Mouse (Mus musculus): ENCODE results near the gene Synpo2. TPM values are rescaled to one million over a fixed set of nuclear protein-coding genes. Genes with fewer than 3 reads are reported as not detected.
"Not testable (repeated sequence)": the region's sequence is repeated elsewhere in the genome, so short reads cannot be mapped to it uniquely, and the experiment has no call there.

Synpo2 gene
- total RNA-seq, 2 experiments from 2014 or later: 9.0 to 9.9 TPM

DNA sequence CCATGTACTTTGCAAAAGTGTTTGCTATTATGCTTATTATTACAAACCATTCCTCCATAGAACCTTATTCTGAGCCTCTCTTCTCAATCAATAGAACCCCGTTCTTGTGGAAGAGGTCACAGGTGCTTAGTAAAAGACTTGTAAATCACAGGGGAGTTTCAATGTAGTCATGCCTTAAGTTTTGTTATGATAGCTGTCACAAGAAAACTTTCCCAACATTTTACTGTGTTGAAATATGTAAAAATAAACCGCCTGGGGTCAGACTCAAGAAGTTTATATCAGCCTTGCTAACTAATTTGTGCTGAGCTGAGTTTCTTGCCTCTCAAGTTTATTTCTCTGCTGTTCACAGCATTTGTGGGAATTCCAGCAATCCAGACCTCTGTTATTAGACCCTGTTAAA, 103.8 kb downstream of the Synpo2 start:
- DNase-seq (ENCODE audit: low spot score in 2 of 2): no peak

DNA sequence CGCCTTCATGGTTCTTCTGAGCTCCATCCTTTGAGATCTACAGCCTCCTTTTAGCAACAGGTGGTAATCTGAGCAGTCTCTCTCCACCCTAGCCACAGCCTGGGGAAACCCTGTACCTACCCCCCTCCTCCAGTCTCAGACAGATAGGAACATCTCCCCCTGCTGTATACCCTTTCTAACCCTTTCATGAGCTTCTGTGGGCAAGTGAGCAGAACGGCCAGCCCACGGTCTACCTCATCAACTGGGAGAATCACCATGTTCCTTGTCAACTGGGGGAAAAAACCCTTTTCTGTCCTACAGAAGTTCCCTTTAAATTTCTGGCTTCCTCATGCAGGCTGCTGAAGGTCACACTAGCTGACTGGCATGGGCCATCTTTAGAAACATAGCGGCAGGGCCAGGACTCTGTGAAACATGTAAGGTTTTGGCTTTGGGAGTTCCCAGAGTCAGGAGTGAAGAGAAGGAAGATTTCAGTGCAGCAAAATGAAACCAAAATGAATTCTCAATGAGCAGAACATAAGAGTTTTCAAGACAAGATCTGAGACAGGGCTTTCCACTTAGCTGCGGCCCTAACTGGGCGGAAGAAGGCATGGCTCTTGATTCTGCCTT, 104.7 kb downstream of the Synpo2 start:
- no peak for DNase-seq (ENCODE audit: low spot score in 2 of 2)

GRCm38 (mm10) chr3:123130314-123131150, 105.4 kb downstream of the Synpo2 start:
- no peak for DNase-seq (ENCODE audit: low spot score in 2 of 2)

DNA sequence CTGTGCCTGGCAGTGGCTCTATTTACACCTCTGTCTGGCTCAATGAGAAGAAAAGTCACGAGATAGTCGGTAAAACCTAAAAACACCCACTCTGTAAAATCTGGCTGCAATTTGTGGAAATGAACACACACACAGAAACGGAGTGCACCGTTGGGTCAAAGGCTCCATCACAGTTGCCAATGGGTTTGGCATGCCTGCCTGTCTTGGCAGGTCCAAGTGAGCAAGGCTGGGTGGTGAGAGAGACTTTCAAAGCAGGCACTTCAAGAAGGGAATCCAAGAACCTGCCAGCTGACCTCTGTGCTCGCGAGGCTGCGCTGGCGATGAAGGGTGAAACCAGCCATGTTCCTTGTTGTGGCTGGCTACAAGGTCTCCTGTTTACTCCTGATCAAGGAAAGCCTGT, 107.2 kb downstream of the Synpo2 start:
- no peak for DNase-seq (ENCODE audit: low spot score in 2 of 2)

GRCm38 (mm10) chr3:123128091-123128490, 107.9 kb downstream of the Synpo2 start:
- DNase-seq (ENCODE audit: low spot score in 2 of 2): no peak

DNA sequence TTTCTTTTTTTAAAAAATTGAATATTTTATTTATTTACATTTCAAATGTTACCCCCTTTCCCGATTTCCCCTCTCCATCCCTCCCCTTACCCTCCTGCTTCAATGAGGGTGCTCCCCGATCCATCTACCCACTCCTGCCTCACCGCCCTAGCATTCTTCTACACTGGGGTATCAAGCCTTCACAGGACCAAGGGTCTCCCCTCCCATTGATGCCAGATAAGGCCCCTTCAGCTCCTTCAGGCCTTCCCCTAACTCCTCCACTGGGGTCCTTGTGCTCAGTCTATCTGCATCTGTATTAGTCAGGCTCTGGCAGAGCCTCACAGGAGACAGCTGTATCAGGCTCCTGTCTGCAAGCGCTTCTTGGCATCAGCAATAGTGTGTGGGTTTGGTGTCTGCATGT, 109.2 kb downstream of the Synpo2 start:
- not testable (repeated sequence) for DNase-seq (ENCODE audit: low spot score in 2 of 2)

- DNase-seq (ENCODE audit: low spot score in 2 of 2): no peak
These were observed 112.1 kb downstream of the Synpo2 start for GRCm38 (mm10) chr3:123123817-123124216.

DNA sequence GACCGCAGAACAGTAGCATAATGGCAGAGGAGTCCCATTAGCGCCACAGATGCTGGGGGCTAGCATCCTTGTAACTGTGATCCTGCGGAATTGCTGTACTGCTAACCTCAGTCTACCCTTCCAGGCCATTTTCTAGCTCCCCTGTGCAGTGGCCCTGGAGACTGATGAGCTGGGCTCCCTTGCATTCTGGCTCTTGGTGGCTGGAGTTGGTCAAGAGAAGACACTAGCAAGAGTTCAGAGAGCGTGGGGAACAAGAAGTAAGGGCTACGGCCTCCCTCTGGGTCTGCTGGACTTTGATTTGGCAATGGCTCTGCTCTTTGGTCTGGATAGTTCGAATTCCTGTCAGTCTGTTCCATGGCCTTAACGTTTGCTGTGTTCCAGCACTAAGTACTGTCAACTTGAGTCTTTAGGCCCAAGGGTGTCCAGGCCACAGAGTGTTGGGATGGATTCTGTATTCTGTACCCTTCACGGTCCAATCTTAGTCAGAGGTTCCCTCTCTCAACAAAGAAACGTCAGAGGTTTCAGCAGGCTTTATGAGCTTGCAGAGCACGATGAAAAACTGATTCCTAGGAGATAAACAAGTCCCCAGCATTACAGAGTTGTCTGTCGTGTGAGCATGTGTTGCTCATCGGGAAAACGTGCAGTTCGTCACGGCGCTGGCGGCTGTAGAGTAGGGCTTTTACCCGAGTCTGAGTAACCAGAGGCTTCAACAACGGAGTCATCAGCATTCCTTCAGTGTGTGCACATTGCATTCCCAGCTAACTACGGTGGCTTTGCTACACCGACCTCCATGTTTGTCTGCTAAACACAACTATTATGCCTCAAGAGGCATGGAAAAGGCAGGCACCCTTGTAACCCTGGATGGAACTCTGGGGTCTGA, 113.6 kb downstream of the Synpo2 start:
- no peak for DNase-seq (ENCODE audit: low spot score in 2 of 2)

DNA sequence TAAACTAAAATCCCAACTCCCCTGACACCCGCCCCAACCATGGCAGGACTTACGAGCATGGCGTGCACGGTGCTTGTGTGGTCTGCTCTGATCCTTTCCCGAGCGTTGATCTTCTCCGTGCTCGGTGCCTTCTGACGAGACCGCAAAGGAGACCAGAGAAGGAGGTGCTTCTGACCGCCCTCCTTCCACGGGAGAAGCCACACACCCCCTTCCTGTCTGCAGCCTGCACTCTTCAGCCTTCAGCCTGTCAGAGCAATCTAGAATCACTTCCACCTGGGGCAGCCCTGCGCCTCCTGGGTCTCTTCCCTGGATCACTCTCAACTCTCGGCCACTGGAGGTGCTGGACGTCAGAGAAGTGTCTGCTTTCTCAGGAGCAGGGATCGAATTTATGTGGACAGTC, 119.0 kb downstream of the Synpo2 start:
- no peak for DNase-seq (ENCODE audit: low spot score in 2 of 2)

DNA sequence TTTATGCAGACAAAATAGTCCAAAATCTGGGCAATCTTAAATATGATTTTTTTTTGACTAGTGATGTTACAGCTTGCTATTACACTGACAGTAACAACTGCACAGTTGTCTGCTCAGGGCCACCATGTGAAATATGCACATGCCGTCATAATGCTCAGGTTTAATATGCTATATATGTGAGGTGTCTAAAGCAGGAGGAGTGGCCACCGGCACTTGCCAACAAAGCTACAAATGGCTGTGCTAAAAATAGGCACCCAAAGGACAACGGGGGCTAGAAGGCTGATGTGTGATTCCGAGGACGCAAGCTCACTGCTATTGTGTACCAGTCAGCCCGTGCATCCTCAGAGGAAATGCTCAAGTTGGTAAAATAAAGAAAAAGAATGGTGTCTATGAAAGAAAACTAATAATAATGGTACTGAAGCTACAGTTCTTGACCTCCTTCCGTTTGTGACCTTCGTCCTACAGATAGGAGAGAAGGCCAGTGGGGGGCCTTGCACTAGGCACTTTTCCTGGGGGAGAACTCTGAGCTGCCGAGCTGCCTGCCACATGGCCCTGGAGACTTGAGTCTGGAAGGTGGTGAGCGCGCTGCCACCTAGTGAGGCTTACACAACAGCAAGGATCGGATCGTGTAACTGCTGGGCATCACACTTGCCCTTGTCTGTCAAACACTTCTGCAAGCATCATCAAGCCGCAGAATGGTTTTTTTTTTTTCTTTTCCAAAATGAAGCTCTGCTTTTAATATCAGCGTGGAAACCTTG, 120.0 kb downstream of the Synpo2 start:
- no peak for DNase-seq (ENCODE audit: low spot score in 2 of 2)

DNA sequence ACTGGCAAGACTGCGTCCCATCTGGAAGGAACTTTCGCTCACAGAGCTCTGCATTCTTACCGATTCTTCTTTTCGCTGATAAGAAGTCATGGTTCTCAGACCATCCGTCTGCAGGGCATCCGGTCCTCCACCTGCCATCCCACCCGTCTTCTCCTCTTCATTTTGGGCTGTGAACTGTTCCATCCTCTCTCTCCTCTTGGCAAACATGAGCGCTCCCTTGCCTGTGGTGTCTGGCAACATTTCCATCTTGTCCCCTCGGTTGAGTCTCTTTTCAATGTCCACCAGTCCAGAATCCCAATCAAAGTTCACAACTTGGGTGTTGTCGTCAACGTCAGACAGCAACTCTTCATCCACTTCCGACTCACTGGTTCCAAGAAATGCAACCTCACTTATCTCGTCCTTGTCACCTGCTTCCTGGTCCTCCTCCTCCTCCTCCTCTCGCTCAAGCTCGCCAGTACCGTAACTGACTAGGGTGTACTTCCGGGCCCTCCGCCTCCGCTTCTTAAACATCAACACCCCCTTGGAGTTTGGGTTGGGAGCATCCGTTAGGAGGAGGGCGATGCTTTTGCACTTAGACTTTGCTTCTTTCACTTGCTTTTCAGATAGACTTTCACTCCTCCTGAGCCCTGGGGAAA, 121.8 kb downstream of the Synpo2 start:
- no peak for DNase-seq (ENCODE audit: low spot score in 2 of 2)

DNA sequence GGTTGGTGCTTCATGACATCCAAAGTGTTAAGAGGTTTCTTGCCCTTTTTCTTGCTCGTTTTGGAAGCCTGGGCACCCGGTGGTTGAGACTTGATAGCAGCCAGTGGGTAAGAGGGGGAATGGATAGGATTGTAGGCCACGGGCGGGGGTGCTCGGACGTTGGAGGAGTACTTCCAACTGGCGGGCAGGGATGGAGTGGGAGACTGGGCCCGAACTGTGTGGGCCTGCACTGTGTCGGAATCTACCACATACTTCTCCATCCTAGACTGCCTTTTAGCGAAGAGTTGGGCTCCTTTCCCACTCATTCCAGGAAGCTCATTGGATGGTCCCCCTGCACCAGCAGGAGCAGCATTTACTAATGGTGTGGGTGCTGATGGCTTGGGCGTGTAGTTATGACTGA, 123.2 kb downstream of the Synpo2 start:
- no peak for DNase-seq (ENCODE audit: low spot score in 2 of 2)

GRCm38 (mm10) chr3:123111071-123111711, 124.8 kb downstream of the Synpo2 start:
- no peak for DNase-seq (ENCODE audit: low spot score in 2 of 2)

DNA sequence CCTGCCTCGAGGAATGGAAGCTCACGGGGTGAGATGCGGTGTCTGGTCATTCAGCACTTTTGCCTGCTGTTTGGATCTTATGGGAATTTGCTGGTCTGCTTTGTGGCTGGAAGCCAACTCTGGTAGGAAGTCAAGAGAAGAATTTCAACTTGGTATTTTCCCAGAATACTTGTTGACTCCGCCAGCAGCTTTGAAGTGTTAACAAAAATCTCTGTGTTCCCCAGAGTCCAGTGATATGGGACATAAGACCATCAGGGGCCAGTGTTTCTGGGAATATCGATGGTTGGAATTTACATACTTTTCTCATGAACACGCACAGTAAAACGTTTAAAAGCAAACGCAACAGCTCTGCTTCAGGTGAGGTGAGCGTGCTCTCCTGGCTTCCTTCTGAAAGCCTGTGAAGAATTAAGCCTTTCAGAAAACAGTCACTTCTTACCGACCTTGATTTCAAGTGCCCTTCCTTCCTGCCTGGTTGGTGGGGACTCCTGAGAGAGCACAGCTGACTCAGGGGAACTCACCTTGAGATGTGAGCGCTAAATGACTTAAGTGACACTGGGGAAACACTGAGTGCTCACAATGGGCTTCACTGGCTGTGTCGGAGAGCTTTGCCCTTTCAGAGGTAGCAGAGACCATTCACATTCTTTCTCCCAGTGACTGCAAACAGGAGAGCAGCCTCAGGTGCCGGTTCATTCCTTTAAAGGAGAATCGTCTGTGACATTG, 128.0 kb downstream of the Synpo2 start:
- no peak for DNase-seq (ENCODE audit: low spot score in 2 of 2)

DNA sequence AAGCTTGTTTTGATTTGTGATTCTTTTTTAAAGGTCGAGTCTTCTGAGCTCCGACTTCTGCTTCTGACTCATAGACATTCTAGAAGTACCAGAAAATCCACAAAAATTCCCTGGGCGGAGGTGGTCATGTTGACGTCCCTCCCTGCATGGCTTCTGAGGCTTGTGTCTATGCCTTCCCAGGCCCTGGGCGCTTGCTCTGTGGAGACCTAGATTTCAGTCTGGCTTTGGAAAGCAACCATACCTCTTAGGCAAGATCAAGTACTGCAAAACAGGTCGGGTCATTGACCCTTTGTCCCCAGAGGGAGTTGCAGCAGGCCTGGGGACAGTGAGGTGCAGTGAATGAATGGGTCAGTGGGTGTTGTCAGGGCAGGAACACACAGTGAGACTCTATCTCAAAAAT, 131.6 kb downstream of the Synpo2 start:
- DNase-seq (ENCODE audit: low spot score in 2 of 2): no peak

- DNase-seq (ENCODE audit: low spot score in 2 of 2): peak; percentile 45 to 47
These were observed 132.6 kb downstream of the Synpo2 start for GRCm38 (mm10) chr3:123103151-123103860.

GRCm38 (mm10) chr3:123101761-123102160, 134.2 kb downstream of the Synpo2 start:
- DNase-seq (ENCODE audit: low spot score in 2 of 2): no peak

GRCm38 (mm10) chr3:123095111-123095510, 140.8 kb downstream of the Synpo2 start:
- no peak for DNase-seq (ENCODE audit: low spot score in 2 of 2)

All from adrenal gland, postnatal 4 days (tissue).